Mouse (Mus musculus) lung, postnatal 0 days (tissue): ENCODE data around the gene Slamf7.

Experiments
- CTCF ChIP-seq: IDR thresholded peaks from 2 replicates; pipeline ENCODE4 v1.5.1; 2016; ENCODE audit warnings: antibody characterized with exemption, mild to moderate bottlenecking
- EP300 ChIP-seq: IDR thresholded peaks from 2 replicates; pipeline ENCODE4 v1.6.1; 2016; ENCODE audit warnings: antibody characterized with exemption, mild to moderate bottlenecking, control low read depth

DNA sequence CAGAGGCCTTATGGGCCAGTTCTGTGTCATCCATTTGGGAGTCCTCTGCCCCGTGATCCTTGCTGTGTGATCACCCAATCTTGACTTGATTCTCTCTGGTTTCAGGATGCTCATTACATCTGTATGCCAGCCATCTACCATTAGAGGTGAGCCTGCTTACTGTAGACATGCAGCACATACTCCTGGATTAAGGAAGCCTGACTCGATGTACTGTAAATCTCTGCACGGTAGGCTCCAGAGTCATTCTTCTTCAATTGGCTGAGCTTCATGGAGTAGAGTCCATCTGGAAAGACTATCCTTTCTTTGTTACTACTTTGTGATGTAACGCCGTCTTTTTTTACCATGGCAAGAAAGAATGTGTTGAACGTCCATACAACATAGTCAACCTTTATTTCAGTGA, 12.0 kb downstream of the Slamf7 start:
- TF ChIP-seq CTCF (no peak), EP300 (no peak)
